Mouse (Mus musculus) E14TG2a.4 (cell line): ENCODE results near the gene Cd300lb.

Experiments
- H3K27me3 ChIP-seq: 2 replicates; pipeline ENCODE4 v1.6.1; 2014; ENCODE audit warnings: low read length, control low read depth; ENCODE audit not compliant: insufficient read depth
- H3K36me3 ChIP-seq: 2 replicates; pipeline ENCODE4 v1.6.1; 2014; ENCODE audit warnings: low read length, control low read depth; ENCODE audit not compliant: insufficient read depth
- H3K4me1 ChIP-seq: replicated peaks from 2 replicates; pipeline ENCODE4 v1.6.1; 2014; ENCODE audit warnings: low read depth, low read length, control low read depth
- H3K4me3 ChIP-seq: replicated peaks from 2 replicates; pipeline ENCODE4 v1.5.1; 2014; ENCODE audit warnings: mild to moderate bottlenecking, low read length
- H3K9me3 ChIP-seq: 2 replicates; pipeline ENCODE4 v1.6.1; 2014; ENCODE audit warnings: low read length, control low read depth
- CTCF ChIP-seq: conservative IDR thresholded peaks from 2 replicates; pipeline ENCODE4 v1.5.1; 2014; ENCODE audit warnings: low read length
- NANOG ChIP-seq: IDR thresholded peaks from 2 replicates; pipeline ENCODE4 v1.6.1; 2014; ENCODE audit warnings: borderline replicate concordance, low read length, mixed read lengths
- POU5F1 ChIP-seq: IDR thresholded peaks from 2 replicates; pipeline ENCODE4 v1.6.1; 2014; ENCODE audit warnings: low read length, borderline replicate concordance

Gene Cd300lb

GRCm38 (mm10) chr11:114877145-114877544 is 57.0 kb downstream of the Cd300lb start:
- H3K9me3 ChIP-seq = no peaks in the 10 kb centered on the region

DNA sequence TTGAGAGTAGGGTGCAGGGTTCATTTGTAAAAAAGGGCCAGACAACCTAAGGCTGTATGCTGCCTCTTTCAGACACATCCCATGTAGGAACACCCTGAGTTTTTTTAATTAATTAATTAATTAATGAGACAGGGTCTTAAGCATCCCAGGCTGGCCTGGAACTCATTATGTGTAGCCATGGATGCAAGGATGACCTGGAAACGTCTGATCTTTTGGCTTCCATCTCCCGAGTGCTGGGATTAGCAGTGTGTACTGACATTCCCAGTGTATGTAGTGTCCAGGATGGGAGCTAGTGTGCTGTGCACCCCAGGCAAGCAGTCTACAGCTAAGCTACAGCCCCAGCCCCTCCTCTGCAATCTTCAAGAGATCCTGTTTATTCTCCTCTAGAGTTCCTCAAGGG is 57.6 kb downstream of the Cd300lb start:
- H3K9me3 ChIP-seq = no peaks in the 10 kb centered on the region
- no peak for TF ChIP-seq NANOG
- TF ChIP-seq CTCF = no peak
- no peak for TF ChIP-seq POU5F1

More at GRCm38 (mm10) chr11:114877145-114877544, 57.0 kb downstream of the Cd300lb start:
- no peaks in the 10 kb centered on the region for H3K27me3 ChIP-seq
- H3K4me1 ChIP-seq = peaks cover 66% of the 10 kb centered on the region
- no peaks in the 10 kb centered on the region for H3K36me3 ChIP-seq
- no peak for TF ChIP-seq NANOG
- 0 out of 2 replicates have a peak, but pooled peaks have one; percentile 4 for TF ChIP-seq CTCF
- no peak for TF ChIP-seq POU5F1
- no peak overlapping the region for H3K4me3 ChIP-seq

DNA sequence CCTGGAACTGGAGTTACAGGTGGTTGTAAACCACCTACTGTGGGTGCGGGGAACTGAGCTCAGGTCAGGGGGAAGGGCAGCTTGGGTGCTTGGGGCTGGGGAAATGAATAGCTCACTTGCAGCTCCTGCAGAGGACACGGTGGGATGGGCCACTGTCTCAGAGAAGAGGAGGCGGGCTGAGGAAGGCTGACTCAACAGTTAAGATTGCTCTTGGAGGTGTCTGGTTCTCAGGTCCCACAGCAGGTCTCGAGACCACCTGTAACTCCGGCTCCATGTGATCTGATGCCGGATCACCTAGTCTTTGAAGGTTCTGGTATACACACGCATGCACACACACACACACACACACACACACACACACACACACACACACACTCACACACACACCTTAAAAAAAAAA is 58.0 kb downstream of the Cd300lb start:
- no peak for TF ChIP-seq NANOG
- no peaks in the 10 kb centered on the region for H3K36me3 ChIP-seq
- H3K9me3 ChIP-seq = no peaks in the 10 kb centered on the region
- no peaks in the 10 kb centered on the region for H3K27me3 ChIP-seq
- H3K4me1 ChIP-seq = peaks cover 75% of the 10 kb centered on the region
- H3K4me3 ChIP-seq = no peak overlapping the region

More for the DNA sequence above, 57.6 kb downstream of the Cd300lb start:
- H3K4me1 ChIP-seq = peaks cover 71% of the 10 kb centered on the region
- no peaks in the 10 kb centered on the region for H3K36me3 ChIP-seq
- H3K27me3 ChIP-seq = no peaks in the 10 kb centered on the region
- no peak overlapping the region for H3K4me3 ChIP-seq

- no peaks in the 10 kb centered on the region for H3K27me3 ChIP-seq
- peaks cover 75% of the 10 kb centered on the region for H3K4me1 ChIP-seq
- no peaks in the 10 kb centered on the region for H3K9me3 ChIP-seq
- H3K36me3 ChIP-seq = no peaks in the 10 kb centered on the region; the same call in 1 of the 2 replicates
- TF ChIP-seq NANOG (no peak), POU5F1 (no peak), CTCF (no peak)
- 0 out of 2 replicates have a peak overlapping the region, but pooled peaks have one; percentile 29 for H3K4me3 ChIP-seq
Measured at GRCm38 (mm10) chr11:114875301-114875801, 58.8 kb downstream of the Cd300lb start.

DNA sequence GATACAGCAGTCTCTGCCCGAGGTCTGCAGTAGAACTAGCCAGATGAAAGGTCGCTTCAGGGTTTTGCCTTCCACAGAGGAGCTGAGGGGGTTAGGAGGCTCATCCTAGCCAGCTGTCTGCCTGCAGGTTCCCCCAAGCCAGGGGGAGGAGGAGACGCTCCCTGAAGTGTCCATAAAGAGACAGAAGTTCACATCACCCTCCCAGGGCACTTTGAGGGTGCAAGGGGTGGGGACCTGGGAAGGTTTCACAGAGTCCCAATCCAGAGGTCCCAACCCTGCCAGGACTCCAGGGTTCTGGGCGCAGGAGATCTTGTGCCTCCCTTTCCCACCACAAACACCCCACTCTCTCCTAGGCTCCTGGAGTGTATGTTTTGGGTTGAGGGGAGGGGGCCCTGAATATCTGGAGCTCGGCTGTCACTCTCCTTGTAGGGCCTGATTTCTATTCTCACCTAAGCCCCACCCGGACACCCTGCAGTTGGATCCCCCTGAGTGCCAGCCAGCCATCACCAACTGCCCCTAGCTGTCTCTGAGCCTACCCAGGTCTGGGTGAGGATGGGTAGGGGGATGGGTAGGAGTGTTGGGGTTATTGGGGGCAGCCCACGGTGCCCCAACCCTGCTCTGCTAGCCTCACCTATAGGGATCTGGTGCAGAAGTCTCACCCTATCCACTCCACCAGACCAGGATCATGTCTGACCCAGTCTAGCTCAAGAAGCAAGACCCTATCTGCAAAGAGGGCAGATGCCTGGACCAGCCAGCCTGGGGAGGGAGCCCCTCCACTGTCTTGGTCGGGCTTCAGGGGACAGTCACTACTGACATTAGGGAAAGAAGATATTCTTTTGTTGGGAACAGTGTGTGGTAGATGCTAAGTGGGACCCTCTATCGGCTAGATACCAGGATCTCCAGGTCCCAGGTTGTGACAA is 59.7 kb downstream of the Cd300lb start:
- no peaks in the 10 kb centered on the region for H3K9me3 ChIP-seq
- TF ChIP-seq POU5F1 = no peak
- TF ChIP-seq CTCF = no peak
- no peak for TF ChIP-seq NANOG
- H3K36me3 ChIP-seq = no peaks in the 10 kb centered on the region; the same call in 1 of the 2 replicates
- peak overlapping the region; percentile 13 for H3K4me3 ChIP-seq
- peaks cover 75% of the 10 kb centered on the region for H3K4me1 ChIP-seq
- no peaks in the 10 kb centered on the region for H3K27me3 ChIP-seq

DNA sequence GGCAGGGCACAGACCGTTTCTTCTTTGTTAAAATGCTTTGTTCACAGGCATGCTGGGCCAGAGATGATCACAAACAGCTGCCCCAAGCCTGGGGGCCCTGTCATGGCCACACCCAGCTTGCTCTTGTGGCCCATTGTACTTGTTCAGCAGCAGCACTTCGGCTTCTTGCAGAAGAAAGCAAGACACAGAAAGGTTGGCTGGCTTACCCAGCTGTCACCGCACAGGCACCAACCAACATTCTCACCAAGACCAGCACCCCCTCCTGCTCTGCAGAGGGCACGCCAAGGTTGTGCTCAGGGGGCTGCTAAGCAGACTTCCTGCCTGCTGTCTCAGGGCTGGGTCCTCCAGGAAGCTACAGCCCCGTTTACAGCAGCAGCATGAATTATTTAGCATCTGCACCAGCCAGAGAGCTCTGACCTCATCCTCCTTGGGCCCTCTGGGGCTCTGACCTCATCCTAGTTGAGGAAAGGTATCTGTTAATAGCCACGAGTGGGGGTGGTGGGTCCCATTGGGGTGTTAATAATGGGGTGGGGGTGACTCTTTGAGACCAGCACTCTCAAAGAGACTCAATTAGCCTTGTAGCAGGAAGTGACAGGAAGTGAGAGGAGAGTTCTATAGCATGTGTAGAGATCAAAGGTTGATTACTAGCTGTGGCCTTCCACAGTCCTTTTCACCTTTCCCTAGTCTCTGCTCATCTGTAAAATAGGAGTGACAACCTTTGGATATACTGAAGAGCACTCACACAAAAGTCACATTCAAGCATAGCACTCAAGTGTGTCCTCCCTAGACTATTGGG is 61.0 kb downstream of the Cd300lb start:
- TF ChIP-seq NANOG = 0 out of 2 replicates have a peak, but pooled peaks have one; percentile 25
- TF ChIP-seq CTCF = no peak
- Histone ChIP-seq H3K4me1 (peaks cover 86% of the 10 kb centered on the region), H3K4me3 (peak overlapping the region; percentile 43), H3K36me3 (no peaks in the 10 kb centered on the region; the same call in 1 of the 2 replicates), H3K9me3 (no peaks in the 10 kb centered on the region), H3K27me3 (no peaks in the 10 kb centered on the region)
